Mouse (Mus musculus) left cerebral cortex, postnatal 10 days (tissue): ENCODE results near the gene Foxn2. TPM values are rescaled to one million over a fixed set of nuclear protein-coding genes. Genes with fewer than 3 reads are reported as not detected.
A peak's percentile ranks its signal among the peaks of the same experiment; 100 is the strongest.

Experiments used
- DNase-seq, 2 experiments: peaks; one replicate each; pipeline ENCODE4 v3.0.0; 2021 to 2022; ENCODE audit warnings: low spot score in 2 of 2, mixed read lengths in 1 of 2; ENCODE audit errors: extremely low spot score in 1 of 2
- intact Hi-C: fragments of 180-260 bp; cut with DNase I; formaldehyde crosslinking; loops from one replicate; pipeline ENCODE4 v1.15.1; 2025
- total RNA-seq, 2 experiments: library from RNA; stranded (reverse); gene quantifications; 2 replicates each; pipeline ENCODE4 v1.2.3; 2021

Foxn2 gene
- total RNA-seq, 2 experiments from 2014 or later: 9.0 to 11.0 TPM

GRCm38 (mm10) chr17:88481587-88481986, 41.1 kb downstream of the Foxn2 start:
- DNase-seq: no peak
- intact Hi-C loops: no loop called here

GRCm38 (mm10) chr17:88484539-88484938, 44.0 kb downstream of the Foxn2 start:
- intact Hi-C loops: no loop called here
- no peak for DNase-seq

GRCm38 (mm10) chr17:88484951-88485350, 44.4 kb downstream of the Foxn2 start:
- intact Hi-C loops: no loop called here
- DNase-seq: no peak

- intact Hi-C loops: loop anchor here (5.0 kb wide), 1 partner anchor 48 kb away; the partner anchor contains the start of gene Foxn2
- no peak for DNase-seq
Measured at GRCm38 (mm10) chr17:88490546-88490945, 50.0 kb downstream of the Foxn2 start.

- intact Hi-C loops: loop anchor here (5.0 kb wide), 1 partner anchor 49 kb away; the partner anchor contains the start of gene Foxn2
- no peak for DNase-seq
Measured at GRCm38 (mm10) chr17:88491366-88492106, 51.0 kb downstream of the Foxn2 start.

- intact Hi-C loops: loop anchor here (5.0 kb wide), 1 partner anchor 50 kb away; the partner anchor contains the start of gene Foxn2
- DNase-seq: no peak
Measured at GRCm38 (mm10) chr17:88492107-88492460, 51.6 kb downstream of the Foxn2 start.

GRCm38 (mm10) chr17:88493551-88493950, 53.0 kb downstream of the Foxn2 start:
- DNase-seq: no peak
- intact Hi-C loops: loop anchor here (5.0 kb wide), 1 partner anchor 51 kb away; the partner anchor contains the start of gene Foxn2

- DNase-seq: peak; percentile 56
- intact Hi-C loops: loop anchor here (5.0 kb wide), 1 partner anchor 52 kb away; the partner anchor contains the start of gene Foxn2
Measured at GRCm38 (mm10) chr17:88494121-88494771, 53.7 kb downstream of the Foxn2 start.

GRCm38 (mm10) chr17:88494772-88495132, 54.2 kb downstream of the Foxn2 start:
- intact Hi-C loops: loop anchor here (5.0 kb wide), 1 partner anchor 52 kb away; the partner anchor contains the start of gene Foxn2
- DNase-seq: no peak

- intact Hi-C loops: no loop called here
- DNase-seq: no peak
Measured at GRCm38 (mm10) chr17:88498090-88498682, 57.7 kb downstream of the Foxn2 start.

GRCm38 (mm10) chr17:88504056-88504455, 63.5 kb downstream of the Foxn2 start:
- no peak for DNase-seq
- intact Hi-C loops: loop anchor here (10.0 kb wide), 1 partner anchor 179 kb away; no protein-coding TSS in a partner anchor

GRCm38 (mm10) chr17:88505275-88505723, 64.8 kb downstream of the Foxn2 start:
- intact Hi-C loops: loop anchor here (5.0 to 10.0 kb wide), 2 partner anchors 63 to 180 kb away; partner anchors contain the start of gene Foxn2
- DNase-seq: peak; percentile 47 to 48

- DNase-seq: no peak
- intact Hi-C loops: loop anchor here (5.0 to 10.0 kb wide), 2 partner anchors 64 to 181 kb away; partner anchors contain the start of gene Foxn2
Measured at GRCm38 (mm10) chr17:88505941-88506340, 65.4 kb downstream of the Foxn2 start.

- intact Hi-C loops: loop anchor here (5.0 to 10.0 kb wide), 2 partner anchors 65 to 183 kb away; partner anchors contain the start of gene Foxn2
- peak in 1 of 2 experiments; percentile 32 for DNase-seq
Measured at GRCm38 (mm10) chr17:88507376-88507775, 66.9 kb downstream of the Foxn2 start.

- peak in 1 of 2 experiments; percentile 67 for DNase-seq
- intact Hi-C loops: loop anchor here (5.0 to 10.0 kb wide), 2 partner anchors 67 to 184 kb away; partner anchors contain the start of gene Foxn2
Measured at GRCm38 (mm10) chr17:88508846-88509508, 68.5 kb downstream of the Foxn2 start.

GRCm38 (mm10) chr17:88509999-88510398, 69.5 kb downstream of the Foxn2 start:
- intact Hi-C loops: loop anchor here (2.0 to 10.0 kb wide), 3 partner anchors 68 to 253 kb away; partner anchors contain the start of gene Foxn2
- DNase-seq: no peak

- intact Hi-C loops: loop anchor here (2.0 kb wide), 1 partner anchor 254 kb away; no protein-coding TSS in a partner anchor
- DNase-seq: peak; percentile 62 to 74
Measured at GRCm38 (mm10) chr17:88511095-88511551, 70.6 kb downstream of the Foxn2 start.

GRCm38 (mm10) chr17:88516477-88516876, 76.0 kb downstream of the Foxn2 start:
- intact Hi-C loops: no loop called here
- no peak for DNase-seq
